Mouse (Mus musculus) thymus, postnatal 0 days (tissue): ENCODE measurements around the gene St3gal5. TPM values are rescaled to one million over a fixed set of nuclear protein-coding genes. Genes with fewer than 3 reads are reported as not detected.

Experiments
- DNase-seq: peaks from one replicate; pipeline ENCODE4 v3.0.0-alpha.2; 2015; ENCODE audit warnings: low spot score
- polyA plus RNA-seq: library from polyadenylated mRNA; unstranded; fragments of >200 nt; fragmentation: Nextera tagmentation; extraction: Ambion mirVana; gene quantifications from 2 replicates; pipeline ENCODE4 v1.2.1, GENCODE M21; 2015

The St3gal5 gene
- polyA plus RNA-seq, 1 experiment from 2014 or later: 2.6 TPM

DNA sequence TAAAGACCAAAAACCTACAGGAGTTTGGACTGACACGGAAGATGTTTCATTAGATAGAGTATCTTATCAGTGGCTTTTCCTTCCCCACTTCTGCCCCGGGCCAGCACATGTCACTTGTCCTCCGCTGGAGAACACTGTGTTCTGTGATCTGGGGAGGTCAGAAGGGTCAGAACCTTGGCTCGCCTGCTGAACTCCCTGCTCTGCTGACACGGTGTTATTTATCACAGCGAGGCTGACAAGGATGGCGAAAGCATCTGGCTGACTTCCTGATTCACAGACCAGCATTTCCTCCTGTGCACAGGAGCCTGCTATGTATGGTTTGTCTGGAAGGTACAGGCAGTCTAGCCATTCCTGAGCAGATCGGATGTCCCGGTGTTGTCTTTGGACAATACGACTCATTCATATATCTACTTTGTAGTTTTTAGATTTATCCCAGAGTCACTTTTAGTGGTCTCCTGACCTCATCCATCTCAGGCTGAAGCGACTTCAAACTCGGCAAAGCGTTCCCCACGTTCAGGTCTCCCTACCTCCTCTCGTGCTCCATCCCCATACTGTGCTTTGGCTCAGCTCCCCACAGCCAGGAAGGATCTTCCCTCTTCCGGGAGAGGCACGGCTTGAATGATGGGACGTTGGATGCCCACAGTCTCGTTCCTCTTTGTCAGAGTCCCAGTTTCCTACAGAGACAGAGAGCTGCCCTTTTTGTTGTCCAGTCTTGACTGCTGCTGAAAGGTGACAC is 64.9 kb downstream of the St3gal5 start:
- peak; percentile 26 for DNase-seq

DNA sequence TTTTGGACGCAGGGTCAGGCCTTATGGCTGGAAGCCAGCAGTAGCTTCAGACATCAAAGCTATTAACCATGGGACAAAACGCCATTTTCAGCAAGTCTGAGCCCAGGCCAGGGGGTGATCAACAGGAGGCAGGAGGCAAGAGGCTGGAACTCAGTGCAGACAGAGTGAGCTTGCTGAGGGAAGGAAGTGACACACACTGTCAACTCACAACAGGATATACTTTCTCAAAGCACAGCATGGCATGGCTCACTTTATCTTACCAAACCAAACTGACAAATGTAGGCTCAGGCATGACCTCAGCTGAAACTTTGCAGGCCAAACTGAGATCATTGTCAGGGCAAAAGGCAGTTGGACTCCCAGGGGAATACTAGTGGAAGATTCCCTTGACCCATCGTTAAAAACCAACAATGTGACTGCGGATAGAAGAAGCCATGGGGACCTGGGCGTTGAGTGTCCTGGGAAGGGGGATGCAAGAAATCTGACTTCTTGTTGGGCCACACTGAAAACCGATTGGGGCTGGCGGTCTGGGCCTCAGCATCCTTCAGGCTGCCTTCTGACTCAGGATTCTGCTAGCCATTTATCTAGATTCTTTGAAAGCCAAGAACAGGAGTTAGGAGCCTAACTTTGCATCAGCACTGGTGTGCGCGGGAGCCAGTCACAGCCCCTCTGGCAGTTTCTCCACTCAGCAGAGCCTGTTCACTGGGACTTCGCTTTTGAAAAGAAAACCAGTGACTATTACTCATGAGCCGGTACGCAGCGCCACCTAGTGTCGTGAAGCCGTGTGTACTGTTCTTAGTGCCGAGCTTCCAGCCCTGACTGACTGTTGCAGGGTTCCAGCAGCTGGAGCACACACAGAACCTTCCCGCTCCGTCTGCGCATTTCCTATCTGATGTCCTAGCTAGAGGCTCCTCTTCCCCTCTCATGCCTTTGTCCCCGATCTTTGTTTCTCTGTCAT is 67.2 kb downstream of the St3gal5 start:
- peak; percentile 87 for DNase-seq

DNA sequence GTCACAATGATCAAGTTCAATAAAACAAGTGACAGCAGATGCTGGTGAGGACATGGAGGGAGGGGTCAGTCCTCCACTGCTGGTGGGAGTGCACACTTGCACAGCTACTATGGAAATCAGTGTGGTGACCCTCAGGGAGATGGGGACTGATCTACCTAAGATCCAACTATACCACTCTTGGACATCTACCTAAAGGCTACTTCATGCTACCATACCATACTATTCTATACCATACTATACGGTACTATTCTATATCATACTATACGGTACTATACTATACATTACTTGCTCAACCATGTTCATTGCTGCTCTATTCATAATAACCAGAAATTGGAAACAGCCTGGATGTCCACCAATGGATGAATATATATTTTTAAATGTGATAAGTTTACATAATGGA is 68.5 kb downstream of the St3gal5 start:
- no peak for DNase-seq

DNA sequence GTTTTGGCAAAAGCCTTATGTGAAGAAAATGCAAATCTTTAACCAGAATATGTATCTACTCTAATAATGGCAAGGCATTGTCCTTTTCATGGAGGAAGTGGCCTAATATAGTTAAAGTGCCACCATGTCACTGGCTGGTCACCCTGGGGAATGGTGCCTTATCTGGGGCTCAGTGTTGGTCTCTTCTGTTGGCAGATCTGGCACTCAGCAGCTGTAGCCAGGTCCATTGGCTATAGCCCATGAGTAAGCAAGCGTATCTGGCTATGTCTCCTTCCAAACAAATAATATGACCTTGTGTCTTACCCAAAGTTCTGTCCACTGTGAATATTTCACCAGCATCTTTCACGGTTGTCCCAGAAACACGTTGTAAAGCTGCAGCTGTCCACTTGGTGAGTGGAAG is 74.0 kb downstream of the St3gal5 start:
- DNase-seq: no peak

GRCm38 (mm10) chr6:72173350-72173749 is 76.0 kb downstream of the St3gal5 start:
- no peak for DNase-seq

GRCm38 (mm10) chr6:72175419-72175818 is 78.0 kb downstream of the St3gal5 start:
- no peak for DNase-seq

GRCm38 (mm10) chr6:72176004-72176403 is 78.6 kb downstream of the St3gal5 start:
- no peak for DNase-seq

DNA sequence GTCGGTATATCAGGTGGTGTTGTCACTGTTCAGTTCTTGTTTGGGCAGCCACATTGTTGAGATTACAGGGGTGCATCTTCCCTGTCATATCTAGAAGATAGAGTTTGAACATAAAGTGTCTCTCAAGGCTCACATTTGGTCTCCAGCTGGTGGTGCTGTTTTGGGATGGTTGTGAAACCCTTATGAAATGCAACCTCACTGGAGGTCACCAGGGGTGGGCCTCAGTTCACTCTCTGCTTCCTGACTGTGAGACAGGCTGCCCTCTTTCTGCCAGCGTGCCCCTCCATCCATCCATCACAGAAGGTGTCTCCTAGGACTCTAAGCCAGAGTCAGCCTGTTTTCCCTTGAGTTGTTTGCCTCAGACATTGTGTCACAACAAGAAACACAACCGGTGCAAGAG is 80.0 kb downstream of the St3gal5 start:
- no peak for DNase-seq

GRCm38 (mm10) chr6:72179006-72179405 is 81.6 kb downstream of the St3gal5 start:
- DNase-seq: no peak

DNA sequence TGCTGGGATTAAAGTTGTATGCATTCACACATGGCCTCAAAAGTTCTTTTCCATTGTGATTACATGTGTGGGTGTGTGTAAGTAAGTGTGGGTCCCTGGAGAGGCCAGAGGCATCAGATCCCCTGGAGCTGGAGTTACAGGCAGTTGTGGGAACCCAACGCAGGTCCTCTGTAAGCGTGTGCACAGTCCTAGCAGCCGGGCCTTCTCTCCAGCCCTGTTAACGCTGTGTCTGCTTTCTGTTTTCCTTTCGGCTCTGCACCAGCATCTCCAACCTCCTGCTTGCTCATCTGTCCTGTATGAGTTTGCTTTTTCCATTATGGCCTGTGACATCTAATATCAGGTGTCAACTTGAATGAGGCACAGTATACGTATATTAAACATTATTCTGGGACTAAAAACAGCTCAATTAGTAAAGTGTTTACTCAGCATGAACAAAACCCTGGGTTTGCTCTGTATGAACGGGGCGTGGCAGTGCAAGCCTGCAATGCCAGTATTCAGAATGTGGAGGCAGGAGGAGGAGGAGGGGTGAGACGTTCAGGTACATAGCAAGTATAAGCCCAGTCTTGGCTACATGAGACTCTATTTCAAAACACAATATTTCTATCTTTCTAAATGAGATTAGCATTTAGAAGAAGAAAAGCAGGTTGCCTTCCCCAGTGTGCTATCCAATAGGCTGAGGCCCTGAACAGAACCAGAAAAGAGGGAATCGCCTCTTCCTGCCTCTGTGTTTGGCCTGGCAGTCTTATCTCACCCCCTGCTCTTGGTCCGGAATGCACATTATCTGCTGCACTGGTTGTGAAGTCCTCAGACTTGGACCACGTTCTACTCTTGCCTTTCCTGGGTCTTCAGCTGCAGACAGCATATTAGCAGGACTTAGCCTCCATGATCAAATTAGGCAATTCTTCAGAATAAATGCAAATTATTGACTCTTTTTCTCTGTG is 82.4 kb downstream of the St3gal5 start:
- no peak for DNase-seq

GRCm38 (mm10) chr6:72184576-72184975 is 87.2 kb downstream of the St3gal5 start:
- DNase-seq: no peak

DNA sequence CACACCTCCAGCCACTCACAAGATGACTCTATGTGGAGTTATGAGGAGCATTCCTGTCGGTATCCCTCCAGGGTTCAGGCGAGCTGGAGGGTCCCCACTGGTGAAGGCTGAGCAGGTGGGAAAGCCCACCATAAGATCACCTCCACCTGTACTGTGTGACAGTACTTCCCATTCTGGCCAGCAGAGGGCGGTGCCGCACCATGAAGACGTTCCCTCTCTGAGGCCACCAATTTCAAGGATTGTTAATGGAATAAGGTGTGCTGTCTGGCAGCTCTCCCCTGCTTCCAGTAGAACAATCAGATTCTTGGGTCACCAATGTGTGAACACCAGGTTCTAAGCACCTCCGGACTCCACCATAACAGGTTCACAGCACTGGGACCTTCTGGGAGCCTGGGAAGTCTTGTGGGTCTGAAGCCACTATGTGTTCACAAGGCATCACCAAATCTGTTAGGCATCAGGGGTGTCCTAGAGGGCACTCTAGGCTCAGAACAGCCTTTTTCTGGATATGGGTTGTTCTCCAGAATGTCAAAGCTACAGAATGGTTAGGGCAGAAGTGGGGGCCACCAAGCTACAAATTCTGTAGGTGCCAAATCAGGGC is 88.6 kb downstream of the St3gal5 start:
- DNase-seq: peak; percentile 65

GRCm38 (mm10) chr6:72186809-72187208 is 89.4 kb downstream of the St3gal5 start:
- no peak for DNase-seq

DNA sequence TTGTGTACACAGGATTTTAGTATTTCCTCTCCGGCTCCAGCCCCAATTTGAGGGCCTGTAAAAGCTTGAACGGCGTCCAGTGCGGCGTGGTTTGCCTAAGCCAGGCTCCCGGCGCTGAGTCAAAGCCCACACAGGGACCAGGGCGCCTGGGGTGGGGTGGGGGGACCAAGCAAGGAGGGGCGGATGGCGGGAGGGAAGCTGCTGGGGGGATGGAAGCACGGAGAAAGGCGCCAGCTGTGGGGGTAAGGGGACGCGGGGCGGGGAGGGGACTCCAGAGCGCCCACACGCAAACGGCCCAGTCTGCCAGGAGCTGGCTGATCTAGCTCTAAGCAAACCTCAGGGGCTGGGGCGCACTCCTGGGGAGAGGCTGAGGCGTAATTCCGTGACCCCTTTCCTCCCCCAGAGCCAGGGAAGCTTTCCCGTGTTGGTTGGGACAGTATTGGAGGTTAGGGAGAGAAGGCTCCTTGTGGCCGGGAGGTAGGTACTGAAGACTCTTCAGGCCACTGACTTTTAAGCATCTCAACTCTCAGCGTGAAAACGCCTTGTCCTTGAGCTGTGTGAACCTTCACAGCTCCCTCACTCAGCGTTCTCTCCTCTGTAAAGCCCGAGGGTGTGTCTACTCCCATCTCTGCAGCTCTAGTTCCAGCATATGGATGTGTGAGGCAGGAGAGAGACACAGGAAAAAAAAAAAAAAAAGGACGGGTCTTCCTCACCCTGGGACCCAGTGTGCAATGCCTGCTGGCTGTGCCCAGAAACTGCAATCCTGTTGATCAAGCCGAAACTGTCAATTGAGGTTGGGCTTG is 91.9 kb downstream of the St3gal5 start:
- DNase-seq: no peak

DNA sequence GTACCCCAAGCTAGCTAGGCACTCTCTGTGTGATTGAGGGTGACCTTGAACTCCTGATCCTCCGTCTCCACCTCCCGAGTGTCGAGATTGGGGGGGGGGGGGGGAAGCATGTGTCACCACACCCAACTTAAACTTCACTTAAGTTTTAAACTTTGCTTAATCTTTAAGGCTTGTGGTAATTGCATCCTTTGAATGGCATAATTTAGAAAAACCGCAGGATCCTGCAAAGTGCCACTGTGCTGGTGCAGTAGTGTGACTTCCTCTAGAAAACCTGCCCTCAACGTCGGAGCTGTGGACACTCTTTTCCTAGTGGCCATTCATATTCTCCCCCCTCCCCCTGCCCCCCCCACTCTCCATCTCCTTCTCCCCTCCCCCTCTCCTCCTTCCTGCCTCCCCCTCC is 92.7 kb downstream of the St3gal5 start:
- peak; percentile 26 for DNase-seq

DNA sequence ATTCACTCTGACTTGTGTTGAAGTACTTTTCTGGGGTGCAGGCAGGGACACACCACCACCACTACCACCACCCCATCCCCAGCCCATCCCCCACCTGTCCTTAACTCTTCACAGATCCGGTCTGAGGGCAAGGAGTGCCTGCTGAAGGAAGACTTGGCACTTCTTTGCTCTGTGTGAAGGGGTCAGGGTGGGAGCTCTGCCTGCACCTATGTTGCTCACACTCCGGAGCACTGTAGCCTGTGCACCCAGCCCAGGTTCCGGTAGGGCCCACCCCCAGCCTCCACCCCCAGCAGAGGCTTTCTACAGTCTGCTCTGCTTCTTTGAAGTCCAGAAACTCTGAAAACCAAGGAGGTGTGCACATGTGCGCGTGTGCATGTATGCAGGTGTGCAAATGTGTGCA is 93.2 kb downstream of the St3gal5 start:
- DNase-seq: peak; percentile 21

GRCm38 (mm10) chr6:72196660-72197059 is 99.3 kb downstream of the St3gal5 start:
- DNase-seq: no peak

GRCm38 (mm10) chr6:72197515-72197914 is 100.1 kb downstream of the St3gal5 start:
- no peak for DNase-seq

DNA sequence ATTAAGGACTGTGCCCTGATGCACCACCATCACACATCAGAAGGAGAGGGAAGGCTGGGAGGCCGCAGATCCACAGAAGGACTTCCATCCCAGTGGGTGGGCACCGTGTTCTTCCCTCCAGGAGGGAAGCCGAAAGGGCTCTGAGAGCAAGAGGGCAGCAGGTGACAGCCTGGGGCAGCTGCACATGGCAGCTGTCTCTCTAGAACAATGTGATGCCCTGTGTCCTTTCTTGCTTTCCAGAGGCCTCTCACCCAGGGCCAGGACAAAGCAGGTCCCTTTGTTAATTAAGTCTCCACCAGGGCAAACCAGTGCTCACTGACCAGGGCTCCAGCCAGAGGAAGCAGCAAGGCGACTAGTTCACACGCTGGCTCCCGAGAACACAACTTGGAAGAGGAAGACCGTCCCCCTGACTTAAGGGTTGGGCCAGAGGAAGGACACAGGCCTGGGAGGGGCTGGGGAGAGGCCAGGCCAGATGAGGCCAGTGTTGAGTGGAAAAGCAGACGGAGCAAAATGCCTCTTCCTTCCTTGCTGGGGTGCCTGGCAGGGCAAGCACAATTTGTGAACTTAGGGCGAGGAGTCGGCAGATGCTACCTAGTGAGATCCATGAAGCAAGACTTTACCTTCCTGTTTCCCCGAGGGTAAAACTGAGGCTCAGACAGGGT is 103.3 kb downstream of the St3gal5 start:
- DNase-seq: no peak

DNA sequence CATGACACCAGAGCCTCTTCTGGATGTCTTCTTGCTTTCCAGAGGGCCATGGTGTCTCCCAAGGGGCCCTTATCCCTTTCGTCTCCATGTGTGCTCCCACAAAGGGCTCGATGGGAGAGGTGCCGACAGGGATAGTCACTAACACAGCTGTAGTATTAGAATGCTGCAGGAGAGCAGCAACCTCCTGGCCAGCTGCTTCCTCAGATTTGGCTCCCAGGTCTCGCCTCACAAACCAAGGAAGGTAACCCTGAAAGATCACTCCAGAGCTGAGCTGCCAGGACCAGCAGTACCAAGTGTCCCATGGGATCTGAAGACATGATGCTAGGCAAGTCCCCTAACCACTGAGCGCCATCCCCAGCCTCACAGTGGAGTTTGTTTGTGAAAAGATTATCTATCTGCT is 105.3 kb downstream of the St3gal5 start:
- DNase-seq: no peak
